Mouse (Mus musculus) liver, embryonic 12.5 days (tissue): ENCODE results near the gene Slc7a7. TPM values are rescaled to one million over a fixed set of nuclear protein-coding genes. Genes with fewer than 3 reads are reported as not detected.

Experiments
- ATAC-seq: fragments of 200-750 bp; cut with Nextera tagmentation; 2 replicates; pipeline ENCODE4 v1.8.0; 2017; ENCODE audit warnings: moderate number of reproducible peaks, mild to moderate bottlenecking, moderate library complexity
- H3K27ac ChIP-seq: fragments of 300-500 bp; sonication (generic); 2 replicates; pipeline ENCODE4 v1.5.1; 2016; ENCODE audit warnings: mild to moderate bottlenecking
- H3K27me3 ChIP-seq: fragments of 300-500 bp; sonication (generic); replicated peaks from 2 replicates; pipeline ENCODE4 v1.6.1; 2016; ENCODE audit warnings: mild to moderate bottlenecking, moderate library complexity
- H3K36me3 ChIP-seq: fragments of 300-500 bp; sonication (generic); 2 replicates; pipeline ENCODE4 v1.6.1; 2016; ENCODE audit warnings: mild to moderate bottlenecking, moderate library complexity
- H3K4me1 ChIP-seq: fragments of 300-500 bp; sonication (generic); 2 replicates; pipeline ENCODE4 v1.6.1; 2016
- H3K4me2 ChIP-seq: fragments of 300-500 bp; sonication (generic); 2 replicates; pipeline ENCODE4 v1.6.1; 2016; ENCODE audit warnings: mild to moderate bottlenecking, moderate library complexity
- H3K4me3 ChIP-seq: fragments of 300-500 bp; sonication (generic); 2 replicates; pipeline ENCODE4 v1.5.1; 2016; ENCODE audit warnings: mild to moderate bottlenecking, moderate library complexity
- H3K9ac ChIP-seq: fragments of 300-500 bp; sonication (generic); 2 replicates; pipeline ENCODE4 v1.6.1; 2016; ENCODE audit warnings: mild to moderate bottlenecking, moderate library complexity
- H3K9me3 ChIP-seq: fragments of 300-500 bp; sonication (generic); replicated peaks from 2 replicates; pipeline ENCODE4 v1.6.1; 2016; ENCODE audit warnings: mild to moderate bottlenecking, moderate library complexity
- WGBS: fragments of 180-500 bp; shearing (Covaris S2); methylation state at CpG from one replicate; pipeline ENCODE4 v1.1.7; 2016; ENCODE audit not compliant: insufficient replicate concordance; 5-methylcytosine and 5-hydroxymethylcytosine counted together
- polyA plus RNA-seq: library from polyadenylated mRNA; unstranded; fragments of >200 nt; fragmentation: Nextera tagmentation; extraction: Ambion mirVana; gene quantifications from 2 replicates; pipeline ENCODE4 v1.2.1, GENCODE M21; 2016

Slc7a7 gene
- polyA plus RNA-seq, 1 experiment from 2014 or later, result 8.4 TPM

- H3K4me3 ChIP-seq, result no peak overlapping the region
- peaks cover 44% of the 10 kb centered on the region for H3K4me1 ChIP-seq
- H3K9me3 ChIP-seq, result no peaks in the 10 kb centered on the region
- no peaks in the 10 kb centered on the region for H3K36me3 ChIP-seq
- no peak overlapping the region for H3K9ac ChIP-seq
- no peak overlapping the region for H3K27ac ChIP-seq
- H3K4me2 ChIP-seq, result no peak overlapping the region
- WGBS, result 52% methylated on average over 5 of the region's 5 CpGs
- no peaks in the 10 kb centered on the region for H3K27me3 ChIP-seq
- no peak for ATAC-seq
Measured at GRCm38 (mm10) chr14:54416229-54416775, 1.3 kb downstream of the Slc7a7 start.

GRCm38 (mm10) chr14:54415241-54416020 lies 2.1 kb downstream of the Slc7a7 start:
- ATAC-seq, result no peak
- Histone ChIP-seq H3K27ac (no peak overlapping the region), H3K9me3 (no peaks in the 10 kb centered on the region), H3K4me1 (peaks cover 50% of the 10 kb centered on the region), H3K4me3 (no peak overlapping the region), H3K4me2 (no peak overlapping the region), H3K27me3 (no peaks in the 10 kb centered on the region), H3K36me3 (no peaks in the 10 kb centered on the region), H3K9ac (no peak overlapping the region)
- WGBS, result 39% methylated on average over 13 of the region's 13 CpGs

GRCm38 (mm10) chr14:54413877-54414700 lies 3.5 kb downstream of the Slc7a7 start:
- Histone ChIP-seq H3K4me2 (peak overlapping the region; percentile 51), H3K36me3 (no peaks in the 10 kb centered on the region), H3K9me3 (no peaks in the 10 kb centered on the region), H3K27me3 (no peaks in the 10 kb centered on the region), H3K4me1 (peaks cover 59% of the 10 kb centered on the region), H3K9ac (0 out of 2 replicates have a peak overlapping the region, but pooled peaks have one; percentile 2), H3K4me3 (no peak overlapping the region), H3K27ac (no peak overlapping the region)
- 19% methylated on average over 18 of the region's 18 CpGs for WGBS
- no peak for ATAC-seq

GRCm38 (mm10) chr14:54412629-54413170 lies 4.9 kb downstream of the Slc7a7 start:
- Histone ChIP-seq H3K9me3 (no peaks in the 10 kb centered on the region), H3K4me1 (peaks cover 56% of the 10 kb centered on the region), H3K9ac (no peak overlapping the region), H3K36me3 (no peaks in the 10 kb centered on the region), H3K27me3 (0 out of 2 replicates have a peak, but pooled peaks cover 3% of the 10 kb centered on the region), H3K4me2 (no peak overlapping the region), H3K4me3 (no peak overlapping the region), H3K27ac (no peak overlapping the region)
- WGBS, result 47% methylated on average over 2 of the region's 2 CpGs
- no peak for ATAC-seq

DNA sequence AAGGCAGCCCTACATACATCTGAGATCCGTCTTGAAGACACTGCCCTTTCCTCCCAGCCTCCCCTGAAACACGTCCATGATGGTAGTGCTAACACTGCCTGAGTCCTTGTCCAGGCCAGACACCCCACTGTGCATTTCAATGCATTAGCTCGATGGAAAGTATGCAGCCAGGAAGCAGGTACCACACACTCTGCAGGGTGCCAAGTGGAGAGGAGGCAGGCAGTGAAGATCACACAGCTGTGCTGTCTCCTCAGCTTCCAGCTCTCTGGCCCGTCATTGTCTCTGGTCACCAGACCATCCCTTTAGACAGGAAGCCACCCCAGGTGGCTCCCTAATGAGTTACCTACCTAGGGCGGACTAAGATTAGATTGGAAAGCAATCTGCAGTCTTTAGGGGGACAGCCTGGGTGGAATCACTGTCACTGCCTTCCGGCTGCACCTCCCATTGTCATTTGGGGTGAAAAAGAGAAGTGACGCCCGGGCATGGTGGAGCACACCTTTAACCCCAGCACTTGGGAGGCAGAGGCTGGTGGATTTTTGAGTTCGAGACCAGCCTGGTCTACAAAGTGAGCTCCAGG lies 5.5 kb downstream of the Slc7a7 start:
- ATAC-seq, result no peak

GRCm38 (mm10) chr14:54409980-54410810 lies 7.4 kb downstream of the Slc7a7 start:
- H3K4me3 ChIP-seq, result peak overlapping the region; percentile 17; the same call in 1 of the 2 replicates
- WGBS, result 30% methylated on average over 17 of the region's 17 CpGs
- H3K4me1 ChIP-seq, result peaks cover 48% of the 10 kb centered on the region
- ATAC-seq, result peak; percentile 35
- H3K9me3 ChIP-seq, result no peaks in the 10 kb centered on the region
- peak overlapping the region; percentile 36 for H3K27ac ChIP-seq
- 0 out of 2 replicates have a peak, but pooled peaks cover 3% of the 10 kb centered on the region for H3K27me3 ChIP-seq
- no peaks in the 10 kb centered on the region; the same call in 1 of the 2 replicates for H3K36me3 ChIP-seq
- H3K9ac ChIP-seq, result peak overlapping the region; percentile 28
- H3K4me2 ChIP-seq, result peak overlapping the region; percentile 38

More for the DNA sequence above, 5.5 kb downstream of the Slc7a7 start:
- H3K27me3 ChIP-seq, result 0 out of 2 replicates have a peak, but pooled peaks cover 3% of the 10 kb centered on the region
- no peak overlapping the region for H3K4me3 ChIP-seq
- no peak overlapping the region for H3K9ac ChIP-seq
- no peak overlapping the region for H3K4me2 ChIP-seq
- H3K9me3 ChIP-seq, result no peaks in the 10 kb centered on the region
- H3K27ac ChIP-seq, result no peak overlapping the region
- H3K4me1 ChIP-seq, result peaks cover 50% of the 10 kb centered on the region
- no peaks in the 10 kb centered on the region for H3K36me3 ChIP-seq
- whole genome bisulfite sequencing, result 53% methylated on average over 9 of the region's 9 CpGs

DNA sequence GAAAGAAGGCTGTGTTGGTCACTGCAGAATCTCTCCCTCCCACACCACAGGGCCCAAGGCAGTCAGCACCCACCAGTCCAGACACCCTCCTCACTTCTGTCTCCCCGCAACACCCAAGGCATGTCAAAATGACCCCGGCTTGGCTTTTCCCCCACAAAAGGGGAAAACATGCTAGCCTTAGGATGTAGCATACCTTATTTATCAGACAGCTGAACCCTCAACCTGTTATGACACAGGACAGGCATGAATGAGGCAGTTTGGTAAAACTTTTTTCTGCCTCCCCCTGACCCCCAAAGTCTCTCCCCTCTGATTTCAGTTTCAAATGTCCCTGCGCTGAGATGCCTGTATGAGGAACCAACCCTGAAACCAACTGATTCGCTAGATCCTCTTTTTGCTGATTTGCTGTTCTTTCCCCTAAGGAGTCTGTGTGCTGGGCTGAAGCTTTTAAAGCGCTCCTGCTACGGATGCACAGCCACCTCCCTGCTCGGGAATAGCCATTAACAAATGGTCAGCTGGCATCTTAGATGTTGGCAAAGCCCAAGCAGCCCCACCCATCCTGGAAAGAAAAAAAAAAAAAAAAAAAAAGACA lies 8.4 kb downstream of the Slc7a7 start:
- Histone ChIP-seq H3K9ac (no peak overlapping the region; the same call in 1 of the 2 replicates), H3K9me3 (no peaks in the 10 kb centered on the region), H3K4me1 (peaks cover 52% of the 10 kb centered on the region), H3K4me2 (peak overlapping the region; percentile 1; the same call in 1 of the 2 replicates), H3K4me3 (no peak overlapping the region), H3K36me3 (no peaks in the 10 kb centered on the region; the same call in 1 of the 2 replicates), H3K27me3 (0 out of 2 replicates have a peak, but pooled peaks cover 3% of the 10 kb centered on the region), H3K27ac (peak overlapping the region; percentile 19; the same call in 1 of the 2 replicates)
- no peak for ATAC-seq
- 68% methylated on average over 7 of the region's 7 CpGs for WGBS

- Histone ChIP-seq H3K36me3 (no peaks in the 10 kb centered on the region; the same call in 1 of the 2 replicates), H3K4me3 (no peak overlapping the region), H3K4me1 (peaks cover 45% of the 10 kb centered on the region), H3K4me2 (peak overlapping the region; percentile 1; the same call in 1 of the 2 replicates), H3K27ac (0 out of 2 replicates have a peak overlapping the region, but pooled peaks have one; percentile 19), H3K9me3 (no peaks in the 10 kb centered on the region), H3K27me3 (0 out of 2 replicates have a peak, but pooled peaks cover 3% of the 10 kb centered on the region), H3K9ac (no peak overlapping the region)
- ATAC-seq, result no peak
- WGBS, result 81% methylated on average over 25 of the region's 25 CpGs
Measured at GRCm38 (mm10) chr14:54408336-54409056, 9.1 kb downstream of the Slc7a7 start.

GRCm38 (mm10) chr14:54401723-54402122 lies 15.9 kb downstream of the Slc7a7 start:
- Histone ChIP-seq H3K9ac (no peak overlapping the region), H3K4me2 (no peak overlapping the region), H3K9me3 (no peaks in the 10 kb centered on the region), H3K36me3 (no peaks in the 10 kb centered on the region; the same call in 1 of the 2 replicates), H3K27me3 (no peaks in the 10 kb centered on the region), H3K4me3 (no peak overlapping the region), H3K27ac (no peak overlapping the region), H3K4me1 (peaks cover 26% of the 10 kb centered on the region)
- WGBS, result 63% methylated on average over 3 of the region's 3 CpGs
- no peak for ATAC-seq

DNA sequence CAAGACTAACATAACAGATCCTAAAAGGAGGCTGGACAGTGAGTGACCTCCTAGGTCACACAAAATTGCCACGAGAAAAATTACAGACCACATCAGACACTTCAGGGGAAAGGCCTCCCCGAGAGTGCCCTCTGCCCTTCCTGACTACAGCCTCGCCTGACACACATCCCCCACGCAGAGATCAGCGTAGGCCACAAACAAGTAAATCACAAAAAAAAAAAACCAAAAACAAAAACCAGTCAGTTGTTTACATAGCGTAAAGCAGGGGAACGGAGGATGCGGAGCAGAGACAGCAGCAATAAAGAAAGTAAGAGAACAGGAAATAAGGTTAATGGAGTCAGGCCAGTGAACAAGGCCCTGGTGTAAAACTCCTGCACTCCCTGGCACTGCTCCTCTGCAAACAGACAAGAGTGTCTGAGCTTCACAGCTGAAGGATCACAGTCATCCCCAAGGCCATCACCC lies 18.6 kb downstream of the Slc7a7 start:
- no peaks in the 10 kb centered on the region for H3K9me3 ChIP-seq
- no peaks in the 10 kb centered on the region for H3K27me3 ChIP-seq
- no peak for ATAC-seq
- H3K4me1 ChIP-seq, result 0 out of 2 replicates have a peak, but pooled peaks cover 3% of the 10 kb centered on the region
- no peak overlapping the region for H3K9ac ChIP-seq
- no peak overlapping the region for H3K4me3 ChIP-seq
- H3K27ac ChIP-seq, result peak overlapping the region; percentile 38; the same call in 1 of the 2 replicates
- 61% methylated on average over 8 of the region's 8 CpGs for WGBS
- H3K36me3 ChIP-seq, result peaks cover 9% of the 10 kb centered on the region; the same call in 1 of the 2 replicates
- no peak overlapping the region for H3K4me2 ChIP-seq
